Comparison of ENCODE assay signal across 8 mouse cellular contexts in genomic region chr8:70628986-70629490, GRCm38 (mm10). TPM values are rescaled to one million over a fixed set of nuclear protein-coding genes. Genes with fewer than 3 reads are reported as not detected.
A peak's percentile ranks its signal among the peaks of the same experiment; 100 is the strongest.
DNase-seq lines count a peak whose midpoint lies in the region; ATAC-seq and TF ChIP-seq lines count a peak whose summit lies in the region.

No protein-coding gene starts in this region.

- H3K9ac ChIP-seq in intestine, embryonic 16.5 days (ENCODE audit: low read depth, low read length) = peak overlapping the region; percentile 76
- peak overlapping the region; percentile 53; the same call in 1 of the 2 replicates for H3K9ac ChIP-seq in neural tube, embryonic 12.5 days

- H3K36me3 ChIP-seq in forebrain, embryonic 10.5 days (replicated peaks) = no peaks in the 10 kb centered on the region
- H3K36me3 ChIP-seq in intestine, embryonic 16.5 days (ENCODE audit: control insufficient read depth, insufficient read depth, low read length) = no peaks in the 10 kb centered on the region
- H3K36me3 ChIP-seq in neural tube, embryonic 12.5 days = no peaks in the 10 kb centered on the region

- peak overlapping the region; percentile 62 for H3K4me3 ChIP-seq in layer of hippocampus, adult 2 months
- peak overlapping the region; percentile 61 for H3K4me3 ChIP-seq in forebrain, embryonic 10.5 days
- H3K4me3 ChIP-seq in intestine, embryonic 16.5 days (ENCODE audit: low read length) = peak overlapping the region; percentile 57
- peak overlapping the region; percentile 31 for H3K4me3 ChIP-seq in neural tube, embryonic 12.5 days

- no peak for ATAC-seq in intestine, embryonic 16.5 days
- ATAC-seq in neural tube, embryonic 12.5 days (ENCODE audit: low FRiP score, low read depth) = peak; percentile 2; the same call in 1 of the 2 replicates

- peaks cover 41% of the 10 kb centered on the region for H3K4me1 ChIP-seq in forebrain, embryonic 10.5 days
- H3K4me1 ChIP-seq in intestine, embryonic 16.5 days (ENCODE audit: control insufficient read depth, insufficient read depth, low read length) = peaks cover 32% of the 10 kb centered on the region
- H3K4me1 ChIP-seq in neural tube, embryonic 12.5 days = peaks cover 15% of the 10 kb centered on the region; the same call in 1 of the 2 replicates

- intact Hi-C loops in left cerebral cortex, postnatal 4 days (cut with DNase I) = no loop called here
- intact Hi-C loops in left cerebral cortex, postnatal 25 days (cut with DNase I) = no loop called here

- H3K27ac ChIP-seq in layer of hippocampus, adult 2 months = peak overlapping the region; percentile 94
- H3K27ac ChIP-seq in forebrain, embryonic 10.5 days = peak overlapping the region; percentile 86; the same call in 1 of the 2 replicates
- peak overlapping the region; percentile 48; the same call in 1 of the 2 replicates for H3K27ac ChIP-seq in intestine, embryonic 16.5 days (ENCODE audit: low read length)
- no peak overlapping the region for H3K27ac ChIP-seq in neural tube, embryonic 12.5 days

- no peak for TF ChIP-seq CTCF in layer of hippocampus, adult 2 months (conservative IDR thresholded peaks at IDR 0.05)

- 64% methylated on average over 7 of the region's 7 CpGs for WGBS in forebrain, embryonic 10.5 days
- WGBS in intestine, embryonic 16.5 days = 53% methylated on average over 7 of the region's 7 CpGs
- WGBS in neural tube, embryonic 12.5 days = 52% methylated on average over 7 of the region's 7 CpGs

- peak overlapping the region; percentile 83 for H3K4me2 ChIP-seq in intestine, embryonic 16.5 days (ENCODE audit: low read depth, low read length)
- H3K4me2 ChIP-seq in neural tube, embryonic 12.5 days (replicated peaks) = peak overlapping the region; percentile 54

- no peaks in the 10 kb centered on the region for H3K9me3 ChIP-seq in forebrain, embryonic 10.5 days
- no peaks in the 10 kb centered on the region for H3K9me3 ChIP-seq in intestine, embryonic 16.5 days (ENCODE audit: control insufficient read depth, low read length)
- H3K9me3 ChIP-seq in neural tube, embryonic 12.5 days = no peaks in the 10 kb centered on the region

- H3K27me3 ChIP-seq in forebrain, embryonic 10.5 days (ENCODE audit: poor library complexity, severe bottlenecking) = peaks cover 39% of the 10 kb centered on the region
- no peaks in the 10 kb centered on the region for H3K27me3 ChIP-seq in intestine, embryonic 16.5 days (replicated peaks; ENCODE audit: control insufficient read depth, insufficient read depth, low read length)
- peaks cover 7% of the 10 kb centered on the region; the same call in 1 of the 2 replicates for H3K27me3 ChIP-seq in neural tube, embryonic 12.5 days (replicated peaks)

- no peak for DNase-seq in layer of hippocampus, adult 2 months (ENCODE audit: low spot score in 2 of 2)
- no peak for DNase-seq in layer of hippocampus, adult 18-20 months (ENCODE audit: low spot score in 2 of 2)
- no peak for DNase-seq in forebrain, embryonic 10.5 days (ENCODE audit: extremely low spot score, low spot score)
- DNase-seq in left cerebral cortex, postnatal 4 days = no peak
- DNase-seq in cerebellum, adult 9-10 months = no peak
- no peak for DNase-seq in left cerebral cortex, postnatal 25 days (ENCODE audit: low spot score in 2 of 2)

RNA-seq across cellular contexts. Expression of gene Gdf15, which starts 3.2 kb away (rescaled TPM):
- total RNA-seq in layer of hippocampus, adult 2 months (2021) = under 1 TPM in 1 of 2 experiments, not detected in 1; 0.25 TPM
- not detected for total RNA-seq in layer of hippocampus, adult 18-20 months (2021)
- not detected in 2 replicates for polyA plus RNA-seq in forebrain, embryonic 10.5 days (2016; fragmentation: Nextera tagmentation; extraction: Ambion mirVana)
- 3.6 and 3.7 TPM in 2 replicates for polyA plus RNA-seq in intestine, embryonic 16.5 days (2015; fragmentation: Nextera tagmentation; extraction: Ambion mirVana)
- 0.14 TPM in 1 of 2 replicates, not detected in the other for polyA plus RNA-seq in neural tube, embryonic 12.5 days (2016; fragmentation: Nextera tagmentation; extraction: Ambion mirVana)
- not detected for total RNA-seq in left cerebral cortex, postnatal 4 days (2021)
- not detected for total RNA-seq in left cerebral cortex, postnatal 25 days (2021)

RNA-seq across cellular contexts. Expression of gene Lrrc25, which starts 13.1 kb away (rescaled TPM):
- total RNA-seq in layer of hippocampus, adult 2 months (2021) = under 1 TPM; 0.54 to 0.97 TPM
- under 1 TPM; 0.33 to 0.37 TPM for total RNA-seq in layer of hippocampus, adult 18-20 months (2021)
- 0.49 and 0.87 TPM in 2 replicates for polyA plus RNA-seq in forebrain, embryonic 10.5 days (2016; fragmentation: Nextera tagmentation; extraction: Ambion mirVana)
- 2.9 and 3.0 TPM in 2 replicates for polyA plus RNA-seq in intestine, embryonic 16.5 days (2015; fragmentation: Nextera tagmentation; extraction: Ambion mirVana)
- 0.68 and 1.3 TPM in 2 replicates for polyA plus RNA-seq in neural tube, embryonic 12.5 days (2016; fragmentation: Nextera tagmentation; extraction: Ambion mirVana)
- 1 to 10 TPM; 1.1 to 1.3 TPM for total RNA-seq in left cerebral cortex, postnatal 4 days (2021)
- 1 to 10 TPM in 1 of 2 experiments, under 1 TPM in 1; 0.37 to 1.2 TPM for total RNA-seq in left cerebral cortex, postnatal 25 days (2021)

RNA-seq across cellular contexts. Expression of gene Ssbp4, which starts 20.4 kb away (rescaled TPM):
- 100 to 1,000 TPM; 274 to 297 TPM for total RNA-seq in layer of hippocampus, adult 2 months (2021)
- 100 to 1,000 TPM; 272 to 279 TPM for total RNA-seq in layer of hippocampus, adult 18-20 months (2021)
- 74.4 and 84.1 TPM in 2 replicates for polyA plus RNA-seq in forebrain, embryonic 10.5 days (2016; fragmentation: Nextera tagmentation; extraction: Ambion mirVana)
- polyA plus RNA-seq in intestine, embryonic 16.5 days (2015; fragmentation: Nextera tagmentation; extraction: Ambion mirVana) = 63.2 and 73.9 TPM in 2 replicates
- 139 and 144 TPM in 2 replicates for polyA plus RNA-seq in neural tube, embryonic 12.5 days (2016; fragmentation: Nextera tagmentation; extraction: Ambion mirVana)
- total RNA-seq in left cerebral cortex, postnatal 4 days (2021) = 100 to 1,000 TPM; 156 to 193 TPM
- total RNA-seq in left cerebral cortex, postnatal 25 days (2021) = 100 to 1,000 TPM; 242 to 257 TPM

RNA-seq across cellular contexts. Expression of gene Pgpep1, which starts 31.1 kb away (rescaled TPM):
- total RNA-seq in layer of hippocampus, adult 2 months (2021) = 10 to 100 TPM; 25.4 to 29.1 TPM
- 10 to 100 TPM; 20.0 to 23.3 TPM for total RNA-seq in layer of hippocampus, adult 18-20 months (2021)
- 40.5 and 49.3 TPM in 2 replicates for polyA plus RNA-seq in forebrain, embryonic 10.5 days (2016; fragmentation: Nextera tagmentation; extraction: Ambion mirVana)
- 88.3 and 101 TPM in 2 replicates for polyA plus RNA-seq in intestine, embryonic 16.5 days (2015; fragmentation: Nextera tagmentation; extraction: Ambion mirVana)
- 181 and 188 TPM in 2 replicates for polyA plus RNA-seq in neural tube, embryonic 12.5 days (2016; fragmentation: Nextera tagmentation; extraction: Ambion mirVana)
- 10 to 100 TPM; 29.7 to 30.5 TPM for total RNA-seq in left cerebral cortex, postnatal 4 days (2021)
- total RNA-seq in left cerebral cortex, postnatal 25 days (2021) = 10 to 100 TPM; 12.7 to 18.1 TPM

RNA-seq across cellular contexts. Expression of gene Isyna1, which starts 34.9 kb away (rescaled TPM):
- 10 to 100 TPM; 41.4 to 46.4 TPM for total RNA-seq in layer of hippocampus, adult 2 months (2021)
- total RNA-seq in layer of hippocampus, adult 18-20 months (2021) = 10 to 100 TPM; 47.3 to 47.7 TPM
- 166 and 170 TPM in 2 replicates for polyA plus RNA-seq in forebrain, embryonic 10.5 days (2016; fragmentation: Nextera tagmentation; extraction: Ambion mirVana)
- polyA plus RNA-seq in intestine, embryonic 16.5 days (2015; fragmentation: Nextera tagmentation; extraction: Ambion mirVana) = 105 and 121 TPM in 2 replicates
- polyA plus RNA-seq in neural tube, embryonic 12.5 days (2016; fragmentation: Nextera tagmentation; extraction: Ambion mirVana) = 116 TPM in 2 replicates
- 10 to 100 TPM; 87.9 to 88.5 TPM for total RNA-seq in left cerebral cortex, postnatal 4 days (2021)
- total RNA-seq in left cerebral cortex, postnatal 25 days (2021) = 10 to 100 TPM; 51.9 to 52.1 TPM
